Comparison of ENCODE assay signal across 9 mouse cellular contexts in genomic region chrX:143815948-143816347, GRCm38 (mm10). TPM values are rescaled to one million over a fixed set of nuclear protein-coding genes. Genes with fewer than 3 reads are reported as not detected.
"Had no signal": no experiment of that assay in that cellular context is flagged by ENCODE, and none has a peak within 500 bp of the region (broad histone marks: within the 10 kb centered on the region; RNA-seq: fewer than 3 reads in every experiment).

No protein-coding gene starts in this region.

- DNase-seq: kidney, adult 2 months; kidney, postnatal 25 days; left cerebral cortex, postnatal 4 days; liver, postnatal 0 days; lung, embryonic 14.5 days; thymus, adult 2 months; thymus, postnatal 14 days; thymus, postnatal 4 days had no signal

RNA-seq across cellular contexts. Expression of gene Capn6, which starts 11.3 kb away (rescaled TPM):
- total RNA-seq: megakaryocyte, adult 5-6 weeks had no signal
